Mouse (Mus musculus) monocyte, adult 59 days (primary cell): ENCODE measurements around the gene Gabarapl1. TPM values are rescaled to one million over a fixed set of nuclear protein-coding genes. Genes with fewer than 3 reads are reported as not detected.

Source experiments
- total RNA-seq, 2 experiments: library from RNA; stranded (reverse); gene quantifications; one replicate each; pipeline ENCODE4 v1.2.4; 2023

Gabarapl1 gene
- total RNA-seq, result 10 to 100 TPM; 63.8 to 74.3 TPM

DNA sequence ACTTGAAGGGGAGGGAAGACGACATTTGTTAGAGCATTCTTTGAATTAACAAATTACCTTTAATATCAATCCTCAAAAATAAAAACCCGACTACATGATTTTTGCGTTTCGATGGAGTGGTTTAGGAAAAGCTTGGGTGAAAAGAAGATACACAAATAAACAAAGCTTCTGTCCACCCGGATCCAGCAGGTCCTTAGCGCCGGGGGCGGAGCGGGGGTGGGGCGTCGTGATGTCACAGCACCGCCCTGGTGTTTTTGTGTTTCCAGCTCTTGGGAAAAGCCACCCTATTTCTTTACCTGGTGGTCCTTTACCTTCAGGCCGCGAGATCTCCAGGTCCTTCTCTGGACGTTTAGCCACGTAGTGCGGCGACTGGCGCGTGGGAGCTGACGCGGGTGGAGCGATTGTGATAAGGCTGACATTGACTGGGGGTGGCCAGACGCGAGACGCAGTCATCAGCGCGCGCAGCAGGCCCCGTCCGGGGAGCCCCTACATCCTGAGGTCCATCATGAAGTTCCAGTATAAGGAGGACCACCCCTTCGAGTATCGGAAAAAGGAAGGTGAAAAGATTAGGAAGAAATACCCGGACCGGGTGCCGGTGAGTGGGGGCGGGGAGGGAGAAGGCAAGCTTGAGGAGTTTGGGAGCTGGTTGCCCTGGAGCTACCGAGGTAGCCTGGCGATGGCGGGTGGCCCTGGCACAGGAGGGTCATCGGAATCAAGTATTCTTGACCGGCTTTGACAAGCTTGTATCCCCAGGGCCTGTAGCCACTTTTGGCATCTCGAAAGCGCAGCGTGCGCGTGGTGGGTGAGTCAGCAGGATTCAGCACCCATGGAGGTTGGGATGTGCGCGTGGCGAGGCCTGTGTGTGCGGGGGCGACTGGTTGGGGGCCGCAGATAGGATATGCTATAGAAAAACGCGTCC, at the start of gene Gabarapl1:
Gene Gabarapl1, plus strand, starts transcription at position 219 of the 919 bp plus-strand sequence.

GRCm38 (mm10) chr6:129507024-129507423, 25.9 kb upstream of the Gabarapl1 start, which contains the start of gene Olr1:
TSS of gene Olr1 (minus strand) at chr6:129507165.

GRCm38 (mm10) chr6:129512367-129512766, 20.6 kb upstream of the Gabarapl1 start, which contains the start of gene Tmem52b:
TSS of gene Tmem52b (plus strand) at chr6:129512555.

DNA sequence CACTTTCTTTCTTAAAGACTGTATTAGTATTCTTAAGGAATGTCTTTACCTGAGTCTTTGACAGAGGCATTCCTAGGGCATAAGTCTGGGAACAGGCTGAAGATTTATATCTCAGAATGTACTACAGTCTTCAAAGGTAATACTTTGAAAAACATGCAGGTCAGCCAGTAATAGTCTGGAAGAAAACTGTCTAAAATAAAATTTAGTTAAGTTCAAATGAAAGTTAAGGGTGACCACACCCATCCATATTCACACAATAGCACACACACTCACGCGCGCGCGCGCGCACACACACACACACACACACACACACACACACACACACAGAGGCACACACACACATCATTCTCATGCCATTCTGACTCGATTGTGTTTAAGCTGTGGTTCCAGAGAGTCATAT, 44.6 kb downstream of the Gabarapl1 start, which contains the start of gene Klre1:
Gene Klre1, plus strand, starts transcription at position 301 of the 400 bp plus-strand sequence.

GRCm38 (mm10) chr6:129591508-129591907, 58.5 kb downstream of the Gabarapl1 start, which contains the start of gene Klrd1:
TSS of gene Klrd1 (plus strand) at chr6:129591782.

Other genes starting within 250 kb of the Gabarapl1 start
- not detected for gene 4922502D21Rik, start 201.4 kb upstream of the Gabarapl1 start, total RNA-seq
- 100 to 1,000 TPM; 146 to 158 TPM for gene Clec12a, start 190.5 kb upstream of the Gabarapl1 start, total RNA-seq
- gene Clec12b, start 147.3 kb upstream of the Gabarapl1 start, total RNA-seq, result not detected
- 10 to 100 TPM; 11.0 to 19.1 TPM for gene Clec1b, start 135.9 kb upstream of the Gabarapl1 start, total RNA-seq
- gene Clec9a, start 124.3 kb upstream of the Gabarapl1 start, total RNA-seq, result 10 to 100 TPM in 1 of 2 experiments, 1 to 10 TPM in 1; 7.8 to 20.6 TPM
- 1 to 10 TPM in 1 of 2 experiments, under 1 TPM in 1; 0.58 to 1.5 TPM for gene Clec1a, start 81.2 kb upstream of the Gabarapl1 start, total RNA-seq
- gene Olr1, start 26.0 kb upstream of the Gabarapl1 start, total RNA-seq, result 1 to 10 TPM; 1.7 to 3.1 TPM
- gene Tmem52b, start 20.6 kb upstream of the Gabarapl1 start, total RNA-seq, result 1 to 10 TPM in 1 of 2 experiments, not detected in 1; 1.4 TPM
- not detected for gene Klre1, start 44.7 kb downstream of the Gabarapl1 start, total RNA-seq
- gene Klrd1, start 58.6 kb downstream of the Gabarapl1 start, total RNA-seq, result 10 to 100 TPM in 1 of 2 experiments, 1 to 10 TPM in 1; 9.9 to 12.7 TPM
- 10 to 100 TPM; 16.5 to 20.0 TPM for gene Klrk1, start 90.7 kb downstream of the Gabarapl1 start, total RNA-seq
- not detected for gene Klrc3, start 110.2 kb downstream of the Gabarapl1 start, total RNA-seq
- gene Klrc2, start 127.5 kb downstream of the Gabarapl1 start, total RNA-seq, result under 1 TPM in 1 of 2 experiments, not detected in 1; 0.30 TPM
- gene Klrc1, start 145.8 kb downstream of the Gabarapl1 start, total RNA-seq, result 1 to 10 TPM; 1.5 to 2.3 TPM
- 1 to 10 TPM; 1.6 to 2.6 TPM for gene Klri1, start 184.0 kb downstream of the Gabarapl1 start, total RNA-seq
- gene Klri2, start 207.3 kb downstream of the Gabarapl1 start, total RNA-seq, result under 1 TPM; 0.68 to 0.76 TPM